Mouse (Mus musculus) limb, embryonic 13.5 days (tissue): Measurements from ENCODE around the gene Spast. TPM values are rescaled to one million over a fixed set of nuclear protein-coding genes. Genes with fewer than 3 reads are reported as not detected.

Experiments
- ATAC-seq: fragments of 200-750 bp; cut with Nextera tagmentation; 2 replicates; pipeline ENCODE4 v1.8.0; 2017; ENCODE audit warnings: low read depth, moderate number of reproducible peaks, moderate TSS enrichment; ENCODE audit not compliant: low FRiP score
- H3K27ac ChIP-seq: fragments of 300-500 bp; sonication (generic); 2 replicates; pipeline ENCODE4 v1.5.1; 2015; ENCODE audit warnings: inconsistent platforms, mild to moderate bottlenecking, moderate library complexity
- H3K27me3 ChIP-seq: fragments of 300-500 bp; sonication (generic); 2 replicates; pipeline ENCODE4 v1.6.1; 2015; ENCODE audit warnings: mild to moderate bottlenecking, inconsistent platforms
- H3K36me3 ChIP-seq: fragments of 300-500 bp; sonication (generic); 2 replicates; pipeline ENCODE4 v1.6.1; 2015; ENCODE audit warnings: inconsistent platforms, mild to moderate bottlenecking, moderate library complexity
- H3K4me1 ChIP-seq: fragments of 300-500 bp; sonication (generic); 2 replicates; pipeline ENCODE4 v1.6.1; 2015; ENCODE audit warnings: inconsistent platforms
- H3K4me2 ChIP-seq: fragments of 300-500 bp; sonication (generic); replicated peaks from 2 replicates; pipeline ENCODE4 v1.6.1; 2015; ENCODE audit warnings: inconsistent platforms, mild to moderate bottlenecking, moderate library complexity
- H3K4me3 ChIP-seq: fragments of 300-500 bp; sonication (generic); 2 replicates; pipeline ENCODE4 v1.5.1; 2015; ENCODE audit warnings: moderate library complexity, mild to moderate bottlenecking, inconsistent platforms
- H3K9ac ChIP-seq: fragments of 300-500 bp; sonication (generic); 2 replicates; pipeline ENCODE4 v1.6.1; 2015; ENCODE audit warnings: mild to moderate bottlenecking, inconsistent platforms
- H3K9me3 ChIP-seq: fragments of 300-500 bp; sonication (generic); 2 replicates; pipeline ENCODE4 v1.6.1; 2016; ENCODE audit warnings: inconsistent platforms
- WGBS: fragments of 180-500 bp; shearing (Covaris S2); methylation state at CpG from one replicate; pipeline ENCODE4 v1.1.7; 2015; 5-methylcytosine and 5-hydroxymethylcytosine counted together
- polyA plus RNA-seq: library from polyadenylated mRNA; unstranded; fragments of >200 nt; fragmentation: Nextera tagmentation; extraction: Ambion mirVana; gene quantifications from 2 replicates; pipeline ENCODE4 v1.2.1, GENCODE M21; 2015

Gene Spast
- polyA plus RNA-seq, 1 experiment from 2014 or later, result 17.7 TPM

DNA sequence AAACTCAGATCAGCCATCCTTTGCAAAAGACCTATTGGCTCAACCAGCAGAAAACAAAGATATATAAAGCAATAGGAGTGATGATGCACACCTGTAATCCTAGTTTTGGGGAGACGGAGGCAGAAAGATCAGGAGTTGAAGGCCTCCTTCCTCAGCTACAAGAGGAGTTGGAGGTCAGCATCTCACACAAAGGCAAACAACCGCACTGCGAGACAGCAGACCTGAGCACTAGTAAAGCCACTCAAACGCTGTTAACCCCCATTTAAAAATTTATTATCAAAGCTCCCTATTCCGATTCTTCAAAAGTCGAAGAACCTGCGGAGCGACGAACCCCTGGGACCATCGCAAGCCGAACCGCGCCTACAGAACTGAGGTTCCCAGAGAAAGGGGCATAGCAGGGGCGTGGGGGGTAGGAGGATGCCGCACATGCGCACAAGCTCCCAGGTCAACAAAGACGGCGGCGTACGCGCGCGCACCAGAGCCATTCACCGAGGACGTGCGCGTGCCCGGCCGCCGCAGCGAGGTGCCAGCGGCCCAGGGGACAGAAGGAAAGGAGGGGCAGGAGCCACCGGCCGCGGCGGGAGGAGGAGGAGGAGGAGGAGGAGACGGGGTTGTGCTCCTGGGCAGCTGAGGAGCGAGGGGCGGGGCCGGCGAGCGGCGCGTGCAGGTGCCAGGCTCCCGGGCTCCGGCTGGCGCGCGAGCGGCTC is 409 bp upstream of the Spast start:
- H3K27ac ChIP-seq, result peak overlapping the region; percentile 95
- ATAC-seq, result peak; percentile 91
- no peaks in the 10 kb centered on the region for H3K27me3 ChIP-seq
- H3K4me2 ChIP-seq, result peak overlapping the region; percentile 79
- 0% methylated on average over 33 of the region's 50 CpGs for WGBS
- H3K9ac ChIP-seq, result peak overlapping the region; percentile 98
- no peaks in the 10 kb centered on the region for H3K9me3 ChIP-seq
- H3K36me3 ChIP-seq, result peaks cover 6% of the 10 kb centered on the region; the same call in 1 of the 2 replicates
- peaks cover 32% of the 10 kb centered on the region for H3K4me1 ChIP-seq
- H3K4me3 ChIP-seq, result peak overlapping the region; percentile 96

GRCm38 (mm10) chr17:74341151-74341550 is 2.4 kb downstream of the Spast start:
- ATAC-seq, result no peak
- no peak overlapping the region for H3K27ac ChIP-seq
- H3K4me3 ChIP-seq, result peak overlapping the region; percentile 96
- 61% methylated on average over 5 of the region's 5 CpGs for whole genome bisulfite sequencing
- H3K4me2 ChIP-seq, result peak overlapping the region; percentile 79
- H3K4me1 ChIP-seq, result peaks cover 32% of the 10 kb centered on the region
- 0 out of 2 replicates have a peak, but pooled peaks cover 3% of the 10 kb centered on the region for H3K9me3 ChIP-seq
- H3K9ac ChIP-seq, result 0 out of 2 replicates have a peak overlapping the region, but pooled peaks have one; percentile 5
- peaks cover 15% of the 10 kb centered on the region for H3K36me3 ChIP-seq
- H3K27me3 ChIP-seq, result no peaks in the 10 kb centered on the region

DNA sequence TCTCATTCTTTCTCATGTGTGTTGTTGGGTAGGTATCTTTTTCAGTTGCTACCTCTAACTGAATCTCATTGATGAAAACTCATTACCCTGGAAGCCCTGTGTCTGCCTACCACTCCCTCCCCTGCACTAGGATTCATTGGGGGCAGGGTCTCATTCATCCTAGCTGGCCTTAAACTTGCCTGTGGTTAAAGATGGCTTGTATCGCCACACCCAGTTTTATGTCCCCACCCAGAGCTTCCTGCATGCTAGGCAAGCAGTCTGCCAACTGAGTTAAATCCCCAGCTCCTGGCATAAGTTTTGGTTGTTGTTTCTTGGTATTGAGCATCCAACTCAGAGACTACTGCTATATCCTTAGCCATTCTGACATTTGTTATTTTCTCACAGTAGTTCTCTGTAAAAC is 24.8 kb downstream of the Spast start:
- Histone ChIP-seq H3K27me3 (no peaks in the 10 kb centered on the region), H3K4me2 (no peak overlapping the region), H3K9me3 (no peaks in the 10 kb centered on the region), H3K9ac (no peak overlapping the region), H3K4me3 (no peak overlapping the region), H3K4me1 (no peaks in the 10 kb centered on the region), H3K27ac (no peak overlapping the region), H3K36me3 (peaks cover 60% of the 10 kb centered on the region)
- ATAC-seq, result no peak
- 90% methylated on average over 1 of the region's 1 CpGs for WGBS

DNA sequence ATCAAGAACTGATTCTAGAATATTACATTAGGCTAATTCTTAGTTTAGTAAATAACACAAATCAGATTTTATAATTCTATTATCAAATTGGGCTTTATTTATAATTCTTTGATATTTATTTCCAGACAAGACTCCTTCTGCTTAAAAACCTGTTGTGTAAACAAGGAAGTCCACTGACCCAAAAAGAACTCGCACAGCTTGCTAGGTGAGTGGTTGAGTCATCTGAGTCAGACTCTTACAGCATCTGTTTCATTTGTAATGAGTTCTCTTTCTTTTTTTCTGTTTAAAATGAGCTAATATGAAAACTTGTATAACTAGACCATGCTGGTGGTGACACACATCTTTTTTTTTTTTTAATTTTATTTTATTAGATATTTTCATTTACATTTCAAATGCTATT is 38.1 kb downstream of the Spast start:
- no peak overlapping the region for H3K4me3 ChIP-seq
- WGBS, result 96% methylated on average over 1 of the region's 1 CpGs
- no peak for ATAC-seq
- no peaks in the 10 kb centered on the region for H3K4me1 ChIP-seq
- H3K36me3 ChIP-seq, result peaks cover 77% of the 10 kb centered on the region
- H3K9me3 ChIP-seq, result no peaks in the 10 kb centered on the region
- H3K9ac ChIP-seq, result no peak overlapping the region
- no peak overlapping the region for H3K4me2 ChIP-seq
- no peak overlapping the region for H3K27ac ChIP-seq
- no peaks in the 10 kb centered on the region for H3K27me3 ChIP-seq

- Histone ChIP-seq H3K9ac (no peak overlapping the region), H3K4me1 (no peaks in the 10 kb centered on the region), H3K36me3 (peaks cover 70% of the 10 kb centered on the region), H3K4me3 (no peak overlapping the region), H3K27me3 (no peaks in the 10 kb centered on the region), H3K4me2 (no peak overlapping the region), H3K9me3 (no peaks in the 10 kb centered on the region), H3K27ac (no peak overlapping the region)
- ATAC-seq, result no peak
These were observed 47.9 kb downstream of the Spast start for GRCm38 (mm10) chr17:74386657-74387056.

DNA sequence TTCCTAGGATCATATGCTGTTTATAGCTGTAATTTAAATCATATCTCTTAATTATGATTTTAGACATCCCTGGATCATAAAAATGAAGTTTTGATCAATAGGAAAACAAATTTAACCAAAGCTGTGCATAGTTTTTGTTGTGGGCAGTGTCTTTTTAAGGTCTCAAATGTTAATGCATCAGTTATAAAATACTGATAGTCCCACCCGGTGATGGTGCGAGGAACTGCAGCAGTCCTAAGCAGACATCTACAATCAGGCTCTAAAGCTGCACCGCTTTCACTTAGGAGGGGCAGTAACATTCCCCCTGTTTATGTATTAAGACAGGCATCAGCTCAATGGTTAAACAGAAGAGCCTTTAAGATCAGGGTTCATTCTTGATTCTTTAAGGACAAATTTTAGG is 51.1 kb downstream of the Spast start:
- Histone ChIP-seq H3K36me3 (peaks cover 39% of the 10 kb centered on the region), H3K9me3 (no peaks in the 10 kb centered on the region), H3K27ac (no peak overlapping the region), H3K4me1 (no peaks in the 10 kb centered on the region), H3K4me2 (no peak overlapping the region), H3K27me3 (no peaks in the 10 kb centered on the region), H3K4me3 (no peak overlapping the region), H3K9ac (no peak overlapping the region)
- 82% methylated on average over 3 of the region's 3 CpGs for WGBS
- ATAC-seq, result no peak

GRCm38 (mm10) chr17:74394381-74394780 is 55.6 kb downstream of the Spast start:
- WGBS, result 80% methylated on average over 2 of the region's 2 CpGs

DNA sequence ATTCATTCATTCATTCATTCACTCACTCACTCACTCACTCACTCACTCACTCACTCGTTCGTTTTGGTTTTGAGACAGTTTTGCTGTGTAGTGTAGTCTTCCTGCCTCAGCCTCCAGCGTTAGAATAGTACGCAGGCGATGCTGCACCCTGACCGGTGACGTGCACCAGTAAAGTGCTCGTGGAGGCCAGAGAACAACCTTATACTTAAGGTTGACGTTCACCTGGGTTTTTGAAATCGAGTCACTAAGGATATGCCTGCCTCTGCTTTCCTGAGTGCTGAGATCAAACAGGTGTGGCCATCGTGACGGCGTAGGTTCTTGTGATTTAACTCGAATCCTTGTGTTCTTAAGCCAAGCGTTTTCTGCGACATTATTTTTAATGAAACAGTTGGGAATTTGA is 56.1 kb downstream of the Spast start:
- Histone ChIP-seq H3K4me1 (peaks cover 7% of the 10 kb centered on the region), H3K27ac (peak overlapping the region; percentile 6; the same call in 1 of the 2 replicates), H3K4me2 (peak overlapping the region; percentile 68), H3K27me3 (no peaks in the 10 kb centered on the region), H3K9me3 (no peaks in the 10 kb centered on the region), H3K4me3 (peak overlapping the region; percentile 93), H3K36me3 (peaks cover 3% of the 10 kb centered on the region; the same call in 1 of the 2 replicates), H3K9ac (peak overlapping the region; percentile 62)
- peak; percentile 10; the same call in 1 of the 2 replicates for ATAC-seq
- WGBS, result 25% methylated on average over 16 of the region's 16 CpGs

More at GRCm38 (mm10) chr17:74394381-74394780, 55.6 kb downstream of the Spast start:
- Histone ChIP-seq H3K4me1 (peaks cover 7% of the 10 kb centered on the region), H3K4me2 (peak overlapping the region; percentile 68; the same call in 1 of the 2 replicates), H3K9ac (no peak overlapping the region), H3K27ac (no peak overlapping the region), H3K9me3 (no peaks in the 10 kb centered on the region), H3K27me3 (no peaks in the 10 kb centered on the region), H3K4me3 (peak overlapping the region; percentile 93; the same call in 1 of the 2 replicates), H3K36me3 (peaks cover 3% of the 10 kb centered on the region; the same call in 1 of the 2 replicates)
- no peak for ATAC-seq

- WGBS, result under 1% methylated on average over 41 of the region's 41 CpGs
- H3K4me1 ChIP-seq, result peaks cover 7% of the 10 kb centered on the region
- peak within 1 kb of the TSS; percentile 68 for H3K4me2 ChIP-seq
- no peaks in the 10 kb centered on the region for H3K27me3 ChIP-seq
- peak within 1 kb of the TSS; percentile 90 for H3K9ac ChIP-seq
- H3K27ac ChIP-seq, result peak within 1 kb of the TSS; percentile 88
- ATAC-seq, result peak; percentile 99
- peak within 1 kb of the TSS; percentile 93 for H3K4me3 ChIP-seq
- H3K36me3 ChIP-seq, result peaks cover 3% of the 10 kb centered on the region; the same call in 1 of the 2 replicates
- no peaks in the 10 kb centered on the region for H3K9me3 ChIP-seq
These were observed 56.7 kb downstream of the Spast start, which contains the start of gene Slc30a6 for GRCm38 (mm10) chr17:74395383-74396065. Gene Slc30a6, plus strand, starts transcription at chr17:74395608.

DNA sequence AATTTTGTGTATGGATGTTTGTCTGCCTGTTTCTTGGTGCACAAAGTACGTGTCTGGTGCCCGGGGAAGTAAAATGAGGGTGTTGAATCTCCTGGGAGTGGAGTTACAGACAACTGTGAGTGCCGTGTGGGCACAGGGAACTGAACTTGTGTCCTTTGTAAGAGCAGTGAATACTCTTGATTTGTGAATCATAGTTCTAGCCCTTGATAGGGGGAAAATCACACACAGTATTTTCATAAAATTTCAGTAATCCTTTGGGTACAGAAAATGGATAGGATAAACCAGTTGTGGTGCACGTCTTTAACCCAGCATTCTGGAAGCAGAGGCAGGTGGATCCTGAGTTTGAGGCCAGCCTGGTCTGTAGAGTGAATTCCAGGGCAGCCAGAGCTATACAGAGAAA is 58.0 kb downstream of the Spast start:
- Histone ChIP-seq H3K36me3 (peaks cover under 1% of the 10 kb centered on the region; the same call in 1 of the 2 replicates), H3K4me2 (peak overlapping the region; percentile 68), H3K9me3 (no peaks in the 10 kb centered on the region), H3K27ac (no peak overlapping the region), H3K4me3 (peak overlapping the region; percentile 93), H3K4me1 (peaks cover 7% of the 10 kb centered on the region), H3K27me3 (no peaks in the 10 kb centered on the region), H3K9ac (0 out of 2 replicates have a peak overlapping the region, but pooled peaks have one; percentile 90)
- ATAC-seq, result no peak
- 85% methylated on average over 4 of the region's 4 CpGs for WGBS

- Histone ChIP-seq H3K9me3 (no peaks in the 10 kb centered on the region), H3K27ac (no peak overlapping the region), H3K36me3 (peaks cover 4% of the 10 kb centered on the region), H3K4me2 (no peak overlapping the region), H3K4me3 (no peak overlapping the region), H3K27me3 (no peaks in the 10 kb centered on the region), H3K4me1 (peaks cover 7% of the 10 kb centered on the region), H3K9ac (no peak overlapping the region)
- 88% methylated on average over 2 of the region's 2 CpGs for WGBS
- no peak for ATAC-seq
These were observed 58.4 kb downstream of the Spast start for GRCm38 (mm10) chr17:74397173-74397572.

DNA sequence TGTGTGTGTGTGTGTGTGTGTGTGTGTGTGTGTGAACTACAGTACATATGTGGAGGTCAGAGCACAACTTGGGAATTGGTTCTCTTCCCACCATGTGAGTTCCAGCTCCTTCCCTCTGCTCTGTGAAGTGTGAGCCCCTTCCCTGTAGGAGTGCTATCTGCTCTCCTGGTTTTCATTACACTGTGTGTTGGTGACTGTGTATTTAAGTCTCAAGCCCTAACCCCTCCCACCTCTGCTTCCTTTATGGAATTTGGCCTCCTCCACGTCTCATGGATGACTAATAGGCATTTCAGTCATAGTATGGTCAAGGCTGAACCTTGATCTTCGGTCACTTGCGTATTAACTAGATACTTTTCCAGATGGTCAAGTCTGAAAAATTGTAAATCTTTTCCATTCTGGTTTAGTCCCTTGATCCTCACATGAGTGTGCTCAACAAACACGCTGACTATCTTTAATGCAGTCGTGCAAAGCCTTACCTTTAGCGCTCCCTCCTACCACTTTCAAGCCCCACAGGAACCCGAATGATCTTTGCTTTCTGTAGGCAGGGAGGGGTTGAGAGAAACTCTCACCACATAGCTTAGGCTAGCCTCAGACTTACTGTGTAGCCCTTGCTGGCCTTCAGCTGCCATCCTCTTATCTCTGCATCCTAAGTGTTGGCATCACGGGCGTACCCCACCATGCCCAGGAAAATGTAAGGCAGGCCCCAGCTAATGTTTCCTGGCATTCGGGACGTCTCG is 63.9 kb downstream of the Spast start:
- no peak for ATAC-seq
- Histone ChIP-seq H3K9ac (no peak overlapping the region), H3K4me2 (no peak overlapping the region), H3K4me1 (no peaks in the 10 kb centered on the region), H3K27me3 (no peaks in the 10 kb centered on the region), H3K9me3 (no peaks in the 10 kb centered on the region), H3K27ac (no peak overlapping the region), H3K36me3 (peaks cover 54% of the 10 kb centered on the region), H3K4me3 (no peak overlapping the region)
- 90% methylated on average over 12 of the region's 12 CpGs for WGBS
